Mouse (Mus musculus): ENCODE data around the gene Rpa2. TPM values are rescaled to one million over a fixed set of nuclear protein-coding genes. Genes with fewer than 3 reads are reported as not detected.
"Not testable (repeated sequence)": the region's sequence is repeated elsewhere in the genome, so short reads cannot be mapped to it uniquely, and the experiment has no call there.

Rpa2 gene
- polyA plus RNA-seq, 1 experiment from 2014 or later: 94.7 TPM

DNA sequence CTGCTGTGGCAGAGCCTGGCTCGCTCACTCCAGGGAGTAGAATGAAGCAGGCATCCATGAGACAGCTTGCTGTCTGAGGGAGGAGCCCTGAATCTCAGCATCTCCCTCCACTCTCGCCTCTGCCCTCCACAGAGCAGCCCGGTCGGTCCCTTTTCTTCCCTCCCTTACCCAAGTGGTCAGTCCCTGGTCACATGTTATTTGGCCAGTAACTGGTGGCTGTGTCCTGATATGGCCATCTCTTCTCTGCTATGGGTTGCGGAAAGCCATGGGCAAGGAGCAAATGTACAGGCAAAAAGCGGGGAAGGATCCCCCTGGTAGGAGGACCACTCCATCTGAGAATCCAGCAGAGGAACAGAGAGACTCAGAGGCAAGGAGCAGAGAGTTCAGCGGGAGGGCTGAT, 27.0 kb downstream of the Rpa2 start:
- H3K4me1 ChIP-seq: peaks cover 5% of the 10 kb centered on the region; the same call in 1 of the 2 replicates
- no peak; the same call in 1 of the 2 replicates for ATAC-seq (ENCODE audit: insufficient number of reproducible peaks, low FRiP score, low TSS enrichment, low read depth)
- H3K4me2 ChIP-seq (replicated peaks): no peak overlapping the region
- 64% methylated on average over 7 of the region's 7 CpGs for WGBS
- no peak overlapping the region for H3K4me3 ChIP-seq (replicated peaks)
- H3K9me3 ChIP-seq (replicated peaks): no peaks in the 10 kb centered on the region
- no peak overlapping the region for H3K9ac ChIP-seq
- peaks cover 21% of the 10 kb centered on the region for H3K27me3 ChIP-seq
- H3K36me3 ChIP-seq: no peaks in the 10 kb centered on the region
- H3K27ac ChIP-seq (replicated peaks): no peak overlapping the region

DNA sequence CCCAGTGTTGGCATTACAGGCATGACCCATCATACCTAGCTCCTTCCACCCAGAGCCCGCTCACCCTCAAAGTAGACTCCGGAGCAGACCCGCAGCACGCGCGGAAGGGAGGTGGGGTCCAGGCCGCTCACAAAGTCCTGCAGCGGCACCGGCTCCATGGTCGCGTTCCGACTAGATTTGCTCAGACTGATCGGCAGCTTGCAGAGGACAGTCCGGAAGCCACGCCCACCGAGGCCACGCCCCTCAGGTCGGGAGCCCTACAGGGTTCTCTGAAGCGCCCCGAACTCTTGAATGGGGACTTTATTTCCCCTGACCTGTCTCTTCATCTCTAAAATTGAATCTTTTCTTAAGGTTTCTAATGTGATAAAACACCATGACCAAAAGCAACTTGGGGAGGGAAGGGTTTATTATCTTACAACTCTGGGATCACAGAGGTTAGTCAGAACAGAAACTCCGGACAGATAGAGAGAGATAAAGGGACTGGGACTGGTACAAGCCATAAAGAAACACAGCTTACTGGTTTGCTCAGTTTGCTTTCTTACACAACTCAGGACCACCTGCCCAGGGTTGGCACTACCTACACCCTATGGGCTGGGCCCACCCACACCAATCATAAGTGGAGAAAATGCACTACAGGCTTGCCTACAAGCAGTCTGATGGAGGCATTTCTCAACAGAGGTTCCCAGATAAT, 28.2 kb downstream of the Rpa2 start, which contains the start of gene Themis2:
Themis2 (minus strand) TSS at position 192 of the 691 bp plus-strand sequence.
- Histone ChIP-seq H3K36me3 (no peaks in the 10 kb centered on the region), H3K27ac (replicated peaks) (no peak within 1 kb of the TSS), H3K4me3 (replicated peaks) (peak within 1 kb of the TSS; percentile 38), H3K27me3 (peaks cover 21% of the 10 kb centered on the region), H3K4me1 (peaks cover 5% of the 10 kb centered on the region; the same call in 1 of the 2 replicates), H3K9me3 (replicated peaks) (no peaks in the 10 kb centered on the region), H3K4me2 (replicated peaks) (peak within 1 kb of the TSS; percentile 54), H3K9ac (no peak within 1 kb of the TSS)
- ATAC-seq (ENCODE audit: insufficient number of reproducible peaks, low FRiP score, low TSS enrichment, low read depth): no peak
- WGBS: 3% methylated on average over 21 of the region's 21 CpGs

DNA sequence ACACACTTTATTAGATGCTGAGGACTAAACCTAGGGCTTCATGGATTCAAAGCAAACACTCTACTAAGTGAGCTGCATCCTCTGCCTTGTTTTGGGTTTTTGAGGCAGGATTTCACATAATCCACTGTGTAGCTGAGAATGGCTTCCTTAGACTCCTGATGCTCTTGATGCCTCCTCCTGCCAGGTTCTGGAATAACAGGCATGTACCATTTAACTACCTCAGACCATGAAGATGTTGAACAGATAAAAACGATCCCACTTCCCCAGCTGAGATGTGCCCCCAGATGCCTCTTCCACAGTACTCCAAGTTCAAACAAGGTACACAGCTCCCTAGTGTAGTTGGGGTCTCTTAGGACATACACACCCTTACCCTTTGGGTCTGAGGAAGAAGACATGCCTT, 29.3 kb downstream of the Rpa2 start:
- no peak overlapping the region for H3K4me3 ChIP-seq (replicated peaks)
- peaks cover 5% of the 10 kb centered on the region; the same call in 1 of the 2 replicates for H3K4me1 ChIP-seq
- H3K4me2 ChIP-seq (replicated peaks): no peak overlapping the region
- no peak overlapping the region for H3K9ac ChIP-seq
- H3K27me3 ChIP-seq: peaks cover 21% of the 10 kb centered on the region
- no peak for ATAC-seq (ENCODE audit: insufficient number of reproducible peaks, low FRiP score, low TSS enrichment, low read depth)
- no peaks in the 10 kb centered on the region for H3K36me3 ChIP-seq
- WGBS: 65% methylated on average over 1 of the region's 1 CpGs
- no peaks in the 10 kb centered on the region for H3K9me3 ChIP-seq (replicated peaks)
- H3K27ac ChIP-seq (replicated peaks): no peak overlapping the region

DNA sequence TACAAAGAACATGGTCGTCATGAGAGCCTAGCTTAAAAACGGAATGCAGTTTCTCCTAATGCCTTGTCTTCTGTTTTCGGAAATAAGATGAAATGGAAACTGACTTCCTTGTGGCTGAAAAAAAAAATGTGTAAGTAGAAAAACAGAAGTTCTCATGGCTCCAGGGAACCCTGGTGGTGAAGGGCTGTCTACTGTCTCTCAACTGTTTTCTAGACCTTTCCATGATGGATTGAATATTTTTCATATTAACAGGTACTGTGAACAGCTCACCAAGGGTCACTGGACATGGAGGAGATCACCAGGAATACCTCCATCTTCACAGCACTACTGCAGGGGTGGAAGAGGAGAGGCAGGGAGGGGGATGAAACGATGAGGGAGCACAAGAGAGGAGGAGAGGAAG, 29.9 kb downstream of the Rpa2 start:
- Histone ChIP-seq H3K9me3 (replicated peaks) (no peaks in the 10 kb centered on the region), H3K4me2 (replicated peaks) (no peak overlapping the region), H3K4me1 (peaks cover 5% of the 10 kb centered on the region; the same call in 1 of the 2 replicates), H3K27me3 (peaks cover 21% of the 10 kb centered on the region), H3K9ac (no peak overlapping the region), H3K36me3 (no peaks in the 10 kb centered on the region), H3K27ac (replicated peaks) (no peak overlapping the region), H3K4me3 (replicated peaks) (no peak overlapping the region)
- 68% methylated on average over 4 of the region's 4 CpGs for WGBS
- no peak for ATAC-seq (ENCODE audit: insufficient number of reproducible peaks, low FRiP score, low TSS enrichment, low read depth)

DNA sequence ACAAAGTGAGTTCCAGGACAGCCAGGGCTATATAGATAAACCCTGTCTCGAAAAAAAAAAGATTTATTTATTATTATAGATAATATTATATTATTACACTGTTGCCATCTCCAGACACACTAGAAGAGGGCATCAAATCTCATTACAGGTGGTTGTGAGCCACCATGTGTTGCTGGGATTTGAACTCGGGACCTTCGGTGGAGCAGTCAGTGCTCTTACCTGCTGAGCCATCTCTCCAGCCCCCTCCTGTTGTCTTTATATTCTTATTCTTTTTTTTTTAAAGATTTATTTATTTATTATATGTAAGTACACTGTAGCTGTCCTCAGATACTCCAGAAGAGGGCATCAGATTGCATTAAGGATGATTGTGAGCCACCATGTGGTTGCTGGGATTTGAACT, 30.5 kb downstream of the Rpa2 start:
- WGBS: 81% methylated on average over 3 of the region's 3 CpGs
- H3K9ac ChIP-seq: not testable (repeated sequence)

DNA sequence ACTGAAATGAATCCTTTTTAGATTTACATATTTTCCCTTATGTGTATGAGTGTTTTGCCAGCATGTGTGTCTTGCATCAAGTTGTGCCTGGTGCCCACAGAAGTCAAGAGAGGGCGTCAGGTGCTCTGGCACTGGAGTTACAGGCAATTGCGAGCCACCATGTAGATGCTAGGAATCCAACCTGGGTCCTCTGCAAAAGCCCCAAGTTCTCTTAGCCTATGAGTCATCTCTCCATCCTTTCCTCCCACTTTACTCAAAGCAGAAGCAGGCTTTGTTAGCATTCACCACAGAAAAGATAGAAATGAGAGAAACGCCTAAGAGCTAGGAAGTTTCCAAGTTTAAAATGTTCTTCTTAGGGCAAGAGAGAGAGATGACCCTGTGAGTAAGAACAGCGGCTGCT, 31.7 kb downstream of the Rpa2 start:
- ATAC-seq (ENCODE audit: insufficient number of reproducible peaks, low FRiP score, low TSS enrichment, low read depth): no peak
- WGBS: 83% methylated on average over 4 of the region's 4 CpGs
- no peak overlapping the region for H3K27ac ChIP-seq (replicated peaks)
- peaks cover 17% of the 10 kb centered on the region for H3K27me3 ChIP-seq
- H3K4me3 ChIP-seq (replicated peaks): no peak overlapping the region
- peaks cover 5% of the 10 kb centered on the region; the same call in 1 of the 2 replicates for H3K4me1 ChIP-seq
- H3K36me3 ChIP-seq: no peaks in the 10 kb centered on the region
- no peak overlapping the region for H3K4me2 ChIP-seq (replicated peaks)
- no peaks in the 10 kb centered on the region for H3K9me3 ChIP-seq (replicated peaks)
- no peak overlapping the region for H3K9ac ChIP-seq

More for the DNA sequence above, 30.5 kb downstream of the Rpa2 start:
- not testable (repeated sequence) for H3K4me1 ChIP-seq; H3K27ac ChIP-seq (replicated peaks); H3K4me3 ChIP-seq (replicated peaks); H3K36me3 ChIP-seq; ATAC-seq (ENCODE audit: insufficient number of reproducible peaks, low FRiP score, low TSS enrichment, low read depth); H3K9me3 ChIP-seq (replicated peaks); H3K4me2 ChIP-seq (replicated peaks)
- H3K27me3 ChIP-seq: peaks cover 21% of the 10 kb centered on the region

DNA sequence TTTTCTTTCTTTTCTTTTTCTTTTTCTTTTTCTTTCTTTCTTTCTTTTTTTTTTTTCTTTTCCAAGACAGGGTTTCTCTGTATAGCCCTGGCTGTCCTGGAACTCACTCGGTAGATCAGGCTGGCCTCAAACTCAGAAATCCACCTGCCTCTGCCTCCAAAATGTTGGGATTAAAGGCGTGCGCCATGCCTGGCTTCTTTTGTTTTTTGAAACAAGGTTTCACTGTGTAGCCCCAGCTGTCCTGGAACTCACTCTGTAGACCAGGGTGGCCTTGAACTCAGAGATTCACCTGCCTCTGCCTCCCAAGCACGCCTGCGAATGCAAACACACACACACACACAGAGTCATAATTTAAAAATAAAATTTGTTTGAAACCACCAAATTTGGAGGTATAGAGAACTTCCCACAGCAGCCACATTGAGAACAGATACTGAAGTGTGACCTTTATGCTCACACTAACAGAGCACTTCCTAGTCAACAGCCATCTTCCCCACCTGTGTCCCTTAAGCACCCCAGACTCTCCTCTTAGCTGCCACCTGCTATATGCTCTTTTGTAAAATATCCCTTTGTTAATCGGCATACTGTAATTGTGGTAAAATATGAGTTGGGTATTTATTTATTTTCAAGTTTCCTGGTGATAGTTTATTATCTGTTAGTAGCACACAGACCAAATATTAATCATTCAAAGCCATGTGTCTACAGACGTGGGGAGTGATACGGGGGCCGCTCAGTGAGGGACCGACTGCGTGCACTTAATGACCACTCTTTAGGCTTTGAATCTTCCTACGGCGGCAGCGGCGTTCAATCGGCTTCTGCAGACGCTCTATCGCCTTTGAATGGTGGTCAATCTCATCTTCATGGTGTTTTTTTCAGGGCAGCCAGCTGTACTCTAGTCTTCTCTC, 33.3 kb downstream of the Rpa2 start:
- H3K27ac ChIP-seq (replicated peaks): no peak overlapping the region
- H3K36me3 ChIP-seq: no peaks in the 10 kb centered on the region
- H3K4me3 ChIP-seq (replicated peaks): no peak overlapping the region
- H3K9me3 ChIP-seq (replicated peaks): no peaks in the 10 kb centered on the region
- H3K4me1 ChIP-seq: no peaks in the 10 kb centered on the region; the same call in 1 of the 2 replicates
- H3K27me3 ChIP-seq: peaks cover 3% of the 10 kb centered on the region; the same call in 1 of the 2 replicates
- no peak overlapping the region for H3K4me2 ChIP-seq (replicated peaks)
- ATAC-seq (ENCODE audit: insufficient number of reproducible peaks, low FRiP score, low TSS enrichment, low read depth): no peak
- 88% methylated on average over 18 of the region's 18 CpGs for WGBS
- no peak overlapping the region for H3K9ac ChIP-seq

DNA sequence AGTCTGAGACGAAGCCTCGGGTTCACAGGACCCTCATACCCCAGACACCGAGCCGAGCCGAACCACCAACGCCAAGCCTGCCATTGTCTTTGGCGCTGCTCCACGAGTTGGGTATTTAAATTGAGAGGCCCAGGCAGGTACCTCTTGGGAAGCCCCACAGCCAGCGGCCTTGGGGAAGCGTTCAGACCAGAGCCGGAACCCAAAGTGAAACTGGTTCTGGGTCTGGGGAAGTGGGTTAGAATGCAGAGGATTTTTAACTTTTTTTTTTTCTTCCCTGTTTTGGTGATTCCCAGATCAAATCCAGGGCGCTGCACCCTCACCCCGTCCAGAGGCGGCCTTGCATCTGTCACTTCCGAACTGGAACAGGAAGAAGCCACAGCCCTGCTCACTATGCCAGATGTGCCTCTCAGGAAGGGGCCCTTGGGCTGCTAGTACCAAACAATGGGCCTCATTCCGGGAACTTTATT, 34.1 kb downstream of the Rpa2 start:
- no peaks in the 10 kb centered on the region for H3K4me1 ChIP-seq
- H3K36me3 ChIP-seq: no peaks in the 10 kb centered on the region
- no peak overlapping the region for H3K4me3 ChIP-seq (replicated peaks)
- no peaks in the 10 kb centered on the region for H3K9me3 ChIP-seq (replicated peaks)
- H3K27me3 ChIP-seq: no peaks in the 10 kb centered on the region
- 66% methylated on average over 16 of the region's 16 CpGs for WGBS
- H3K27ac ChIP-seq (replicated peaks): no peak overlapping the region
- no peak overlapping the region for H3K9ac ChIP-seq
- no peak for ATAC-seq (ENCODE audit: insufficient number of reproducible peaks, low FRiP score, low TSS enrichment, low read depth)
- no peak overlapping the region for H3K4me2 ChIP-seq (replicated peaks)

DNA sequence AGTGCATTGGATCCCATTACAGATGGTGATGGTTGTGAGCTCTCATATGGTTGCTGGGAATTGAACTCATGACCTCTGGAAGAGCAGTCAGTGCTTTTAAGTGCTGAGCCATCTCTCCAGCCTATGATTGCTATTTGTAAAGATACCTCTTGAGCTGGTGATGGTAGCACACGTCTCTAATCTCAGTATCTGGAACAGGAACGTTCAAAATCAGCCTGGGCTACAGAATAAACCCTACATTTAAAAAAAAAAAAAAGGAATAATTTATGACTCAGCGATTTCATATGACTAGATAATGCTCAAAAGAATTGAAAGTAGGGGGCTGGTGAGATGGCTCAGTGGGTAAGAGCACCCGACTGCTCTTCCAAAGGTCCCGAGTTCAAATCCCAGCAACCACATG, 35.1 kb downstream of the Rpa2 start:
- WGBS: 91% methylated on average over 5 of the region's 5 CpGs
- Histone ChIP-seq H3K4me1 (no peaks in the 10 kb centered on the region), H3K27me3 (no peaks in the 10 kb centered on the region), H3K4me2 (replicated peaks) (no peak overlapping the region), H3K36me3 (no peaks in the 10 kb centered on the region), H3K9ac (no peak overlapping the region), H3K4me3 (replicated peaks) (no peak overlapping the region), H3K27ac (replicated peaks) (no peak overlapping the region), H3K9me3 (replicated peaks) (no peaks in the 10 kb centered on the region)
- no peak for ATAC-seq (ENCODE audit: insufficient number of reproducible peaks, low FRiP score, low TSS enrichment, low read depth)

DNA sequence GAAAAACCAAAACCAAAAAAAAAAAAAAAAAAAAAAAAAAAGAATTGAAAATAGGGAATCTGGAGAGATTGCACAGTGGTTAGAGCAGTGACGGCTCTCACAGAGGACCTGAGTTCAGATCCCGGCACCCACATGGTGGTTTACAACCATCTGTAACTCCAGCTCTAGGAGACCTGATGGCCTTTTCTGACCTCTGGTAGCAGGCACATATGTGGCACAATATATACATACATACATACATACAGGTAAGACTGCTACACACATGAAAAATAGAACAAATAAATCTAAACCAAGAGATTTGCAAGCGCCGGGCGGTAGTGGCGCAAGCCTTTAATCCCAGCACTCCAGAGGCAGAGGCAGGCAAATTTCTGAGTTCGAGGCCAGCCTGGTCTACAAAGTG, 35.7 kb downstream of the Rpa2 start:
- H3K4me1 ChIP-seq: no peaks in the 10 kb centered on the region
- H3K4me2 ChIP-seq (replicated peaks): no peak overlapping the region
- H3K4me3 ChIP-seq (replicated peaks): no peak overlapping the region
- no peak overlapping the region for H3K27ac ChIP-seq (replicated peaks)
- H3K9ac ChIP-seq: no peak overlapping the region
- H3K9me3 ChIP-seq (replicated peaks): no peaks in the 10 kb centered on the region
- ATAC-seq (ENCODE audit: insufficient number of reproducible peaks, low FRiP score, low TSS enrichment, low read depth): no peak
- 98% methylated on average over 7 of the region's 7 CpGs for WGBS
- no peaks in the 10 kb centered on the region for H3K27me3 ChIP-seq
- no peaks in the 10 kb centered on the region for H3K36me3 ChIP-seq

DNA sequence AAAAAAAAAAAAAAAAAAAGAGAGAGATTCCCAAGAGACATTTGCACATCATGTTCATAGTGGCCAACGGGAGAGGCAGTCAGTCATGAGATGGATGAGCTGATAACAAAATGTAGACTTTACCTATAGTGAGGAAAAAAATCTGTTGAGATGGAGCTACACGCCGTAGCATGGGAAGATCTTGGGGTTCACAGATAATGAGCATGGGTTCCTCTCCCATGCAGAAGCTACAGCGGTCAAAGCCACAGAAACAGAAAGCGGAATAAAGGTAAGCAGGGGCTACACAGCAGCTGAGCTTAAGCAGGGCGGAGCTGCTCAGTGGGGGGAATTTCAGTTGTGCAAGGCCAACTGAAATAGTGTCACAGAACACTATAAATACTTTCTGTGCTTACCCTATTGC, 36.2 kb downstream of the Rpa2 start:
- Histone ChIP-seq H3K4me1 (no peaks in the 10 kb centered on the region), H3K27me3 (no peaks in the 10 kb centered on the region), H3K9me3 (replicated peaks) (no peaks in the 10 kb centered on the region), H3K4me3 (replicated peaks) (no peak overlapping the region), H3K36me3 (no peaks in the 10 kb centered on the region), H3K9ac (no peak overlapping the region), H3K27ac (replicated peaks) (no peak overlapping the region), H3K4me2 (replicated peaks) (no peak overlapping the region)
- ATAC-seq (ENCODE audit: insufficient number of reproducible peaks, low FRiP score, low TSS enrichment, low read depth): no peak
- WGBS: 85% methylated on average over 6 of the region's 6 CpGs
